Mouse (Mus musculus): Measurements from ENCODE around the gene Eif4a1.

Eif4a1 gene

GRCm38 (mm10) chr11:69672211-69672706 lies at the start of gene Eif4a1:
Gene Eif4a1 (minus strand): TSS chr11:69672423.
- TF ChIP-seq GATA4 (IDR thresholded peaks at IDR 0.05; ENCODE audit: insufficient replicate concordance, low read length): peak; percentile 30; the same call in 1 of the 2 replicates

DNA sequence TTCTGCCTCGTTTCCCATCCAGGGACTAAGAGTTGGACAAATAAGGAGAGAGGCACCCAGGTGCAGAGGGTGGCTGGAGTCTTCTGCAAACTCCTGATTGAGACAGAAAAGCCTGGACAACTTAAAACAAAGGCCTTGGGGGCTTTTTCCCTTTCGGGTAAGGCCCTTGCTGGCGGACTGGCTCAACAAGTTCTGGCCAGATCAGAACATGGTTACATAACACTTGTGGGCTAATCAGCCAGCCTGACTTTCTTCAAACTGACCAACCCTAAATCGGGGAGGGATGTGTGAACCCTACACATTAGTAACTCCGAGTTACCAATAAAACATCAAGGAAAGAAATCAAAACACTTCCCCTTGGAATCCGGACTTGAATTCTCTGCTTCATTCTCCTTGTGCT lies 48.6 kb upstream of the Eif4a1 start:
- TF ChIP-seq GATA4 (IDR thresholded peaks at IDR 0.05; ENCODE audit: insufficient replicate concordance, low read length): no peak

GRCm38 (mm10) chr11:69719423-69719822 lies 47.2 kb upstream of the Eif4a1 start:
- TF ChIP-seq GATA4 (IDR thresholded peaks at IDR 0.05; ENCODE audit: insufficient replicate concordance, low read length): no peak

- no peak for TF ChIP-seq GATA4 (IDR thresholded peaks at IDR 0.05; ENCODE audit: insufficient replicate concordance, low read length)
Observed at GRCm38 (mm10) chr11:69718661-69719060, 46.4 kb upstream of the Eif4a1 start.

- TF ChIP-seq GATA4 (IDR thresholded peaks at IDR 0.05; ENCODE audit: insufficient replicate concordance, low read length): no peak
Observed at GRCm38 (mm10) chr11:69716953-69717352, 44.7 kb upstream of the Eif4a1 start.

GRCm38 (mm10) chr11:69715929-69716328 lies 43.7 kb upstream of the Eif4a1 start:
- peak; percentile 99 for TF ChIP-seq GATA4 (IDR thresholded peaks at IDR 0.05; ENCODE audit: insufficient replicate concordance, low read length)

DNA sequence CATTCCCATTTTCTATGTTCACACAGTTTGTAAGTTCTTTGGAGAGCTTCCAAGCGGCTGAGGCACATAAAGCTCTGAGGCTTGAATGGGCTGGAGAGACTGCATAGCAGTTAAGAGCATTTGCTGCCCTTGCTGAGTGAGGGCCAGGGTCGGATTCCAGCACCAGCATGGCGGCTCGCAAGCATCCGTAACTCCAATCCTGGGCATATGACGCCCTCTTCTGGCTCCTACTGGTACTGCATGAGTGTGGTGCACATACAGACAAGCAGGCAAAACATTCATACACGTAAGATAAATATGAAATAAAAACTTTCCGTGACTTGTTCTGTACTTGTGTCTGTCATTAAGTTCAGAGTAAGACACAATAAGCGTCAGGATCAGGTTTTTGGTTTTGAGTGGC lies 43.3 kb upstream of the Eif4a1 start:
- no peak for TF ChIP-seq GATA4 (IDR thresholded peaks at IDR 0.05; ENCODE audit: insufficient replicate concordance, low read length)

DNA sequence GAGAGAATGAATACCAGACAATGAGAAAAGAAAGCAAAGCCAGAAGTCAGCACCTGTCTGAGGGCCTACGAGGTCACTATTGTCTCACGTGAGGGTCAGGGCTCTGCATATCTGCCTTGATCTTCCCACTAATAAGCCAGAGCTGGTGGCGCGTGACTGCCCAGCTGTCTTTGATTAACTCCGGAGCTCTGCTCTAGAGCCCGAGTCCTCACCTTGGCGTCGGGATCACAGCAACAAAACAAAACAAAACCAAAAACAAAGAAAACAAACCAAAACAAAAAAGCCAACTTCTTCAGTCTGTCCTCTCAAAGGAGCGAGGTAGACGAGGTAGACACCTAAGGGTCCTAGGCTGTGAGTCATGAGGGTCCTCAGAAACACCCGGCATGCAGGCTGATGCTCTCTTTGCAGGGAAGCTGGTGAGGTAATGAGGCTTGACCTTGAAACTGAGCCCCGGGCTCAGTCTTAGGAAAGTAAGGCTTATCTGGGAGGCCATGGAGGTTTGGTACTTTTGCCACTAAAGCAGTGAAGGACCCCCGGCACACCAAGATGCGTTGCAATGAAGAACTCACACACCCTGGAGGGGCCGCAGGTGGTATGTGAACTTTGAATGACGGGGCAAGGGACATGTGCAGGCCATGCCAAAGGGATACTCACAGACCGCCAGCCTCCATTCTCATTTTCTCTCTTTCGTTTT lies 42.6 kb upstream of the Eif4a1 start:
- TF ChIP-seq GATA4 (IDR thresholded peaks at IDR 0.05; ENCODE audit: insufficient replicate concordance, low read length): no peak

GRCm38 (mm10) chr11:69712954-69713672 lies 40.9 kb upstream of the Eif4a1 start:
- TF ChIP-seq GATA4 (IDR thresholded peaks at IDR 0.05; ENCODE audit: insufficient replicate concordance, low read length): no peak

DNA sequence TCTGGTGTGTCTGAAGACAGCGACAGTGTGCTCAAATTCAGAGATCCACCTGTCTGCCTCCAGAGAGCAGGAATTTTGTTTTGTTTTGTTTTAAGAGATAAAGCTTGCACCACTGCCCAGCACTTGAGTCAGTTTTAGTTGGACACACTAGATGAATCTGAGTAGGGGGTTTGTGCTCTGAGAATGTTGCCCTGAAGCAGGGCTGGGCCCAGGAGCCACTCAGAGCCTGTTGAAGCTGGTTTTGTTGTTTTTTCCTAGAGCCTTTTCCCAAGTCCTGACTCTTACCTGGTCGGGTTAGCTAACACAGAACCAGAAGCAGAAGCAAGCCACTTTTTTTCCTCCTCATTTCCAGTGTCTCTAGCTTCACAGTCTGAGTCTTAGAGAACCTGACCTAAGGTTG lies 38.9 kb upstream of the Eif4a1 start:
- no peak for TF ChIP-seq GATA4 (IDR thresholded peaks at IDR 0.05; ENCODE audit: insufficient replicate concordance, low read length)

DNA sequence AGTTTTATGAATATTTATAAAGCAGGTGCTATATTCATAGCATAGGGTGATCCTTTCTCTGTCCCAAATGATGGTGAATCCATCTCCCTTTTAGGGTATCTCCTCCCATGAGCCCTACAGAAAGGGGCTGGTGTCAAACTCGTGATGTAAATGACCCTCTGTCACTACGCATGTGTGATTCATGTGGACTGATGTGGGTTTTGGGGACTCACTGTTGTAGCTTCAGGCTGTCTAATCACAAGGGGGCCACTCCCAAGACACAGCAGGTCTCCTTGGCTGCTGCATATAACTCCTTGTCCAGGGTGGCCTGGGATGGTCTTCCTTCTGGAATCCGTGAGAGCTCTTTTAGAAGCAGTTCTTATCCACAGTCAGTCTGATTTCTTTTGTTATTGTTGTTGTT lies 38.2 kb upstream of the Eif4a1 start:
- no peak for TF ChIP-seq GATA4 (IDR thresholded peaks at IDR 0.05; ENCODE audit: insufficient replicate concordance, low read length)

DNA sequence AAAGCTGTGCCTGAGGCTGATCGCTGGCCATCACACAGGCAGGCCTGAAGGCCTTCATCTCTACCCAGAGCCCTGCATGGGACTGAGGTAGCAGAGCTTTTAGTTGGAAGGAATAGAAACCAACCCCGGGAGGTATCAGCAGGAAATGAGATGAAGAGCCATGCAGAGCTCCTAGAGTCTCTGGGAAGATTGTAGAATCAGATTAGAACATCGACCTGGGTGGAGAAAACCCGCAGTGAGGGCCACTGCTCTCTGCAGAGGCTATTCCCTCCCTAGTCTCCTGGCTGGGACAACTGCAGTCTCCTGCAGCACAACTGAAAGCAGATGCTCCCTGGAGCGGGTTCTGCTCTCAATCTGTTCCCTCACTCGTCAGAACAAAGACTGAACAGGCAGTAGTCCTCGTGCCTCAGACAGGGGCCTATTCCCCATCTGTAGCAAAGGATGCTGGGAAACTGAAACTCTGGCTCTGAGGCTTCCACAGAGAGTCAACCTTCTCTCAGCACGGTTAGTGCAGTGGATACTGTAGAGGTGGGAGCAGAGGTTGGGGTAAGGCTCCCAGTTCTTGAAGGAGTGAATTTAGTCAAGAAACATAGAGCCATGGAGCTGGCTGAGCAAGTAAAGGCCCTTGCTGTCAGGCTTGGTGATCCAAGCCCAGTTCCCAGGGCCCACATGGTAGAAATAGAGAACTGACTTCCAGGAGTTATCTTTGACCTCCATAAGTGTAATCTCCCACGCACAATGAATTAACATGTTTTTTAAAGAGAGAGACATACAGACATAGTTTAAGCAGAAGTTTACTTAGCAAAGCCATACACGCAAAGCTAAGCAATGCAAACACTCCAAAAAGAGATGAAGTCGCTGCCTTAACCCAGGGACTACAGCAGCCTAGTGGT lies 37.6 kb upstream of the Eif4a1 start:
- TF ChIP-seq GATA4 (IDR thresholded peaks at IDR 0.05; ENCODE audit: insufficient replicate concordance, low read length): no peak

DNA sequence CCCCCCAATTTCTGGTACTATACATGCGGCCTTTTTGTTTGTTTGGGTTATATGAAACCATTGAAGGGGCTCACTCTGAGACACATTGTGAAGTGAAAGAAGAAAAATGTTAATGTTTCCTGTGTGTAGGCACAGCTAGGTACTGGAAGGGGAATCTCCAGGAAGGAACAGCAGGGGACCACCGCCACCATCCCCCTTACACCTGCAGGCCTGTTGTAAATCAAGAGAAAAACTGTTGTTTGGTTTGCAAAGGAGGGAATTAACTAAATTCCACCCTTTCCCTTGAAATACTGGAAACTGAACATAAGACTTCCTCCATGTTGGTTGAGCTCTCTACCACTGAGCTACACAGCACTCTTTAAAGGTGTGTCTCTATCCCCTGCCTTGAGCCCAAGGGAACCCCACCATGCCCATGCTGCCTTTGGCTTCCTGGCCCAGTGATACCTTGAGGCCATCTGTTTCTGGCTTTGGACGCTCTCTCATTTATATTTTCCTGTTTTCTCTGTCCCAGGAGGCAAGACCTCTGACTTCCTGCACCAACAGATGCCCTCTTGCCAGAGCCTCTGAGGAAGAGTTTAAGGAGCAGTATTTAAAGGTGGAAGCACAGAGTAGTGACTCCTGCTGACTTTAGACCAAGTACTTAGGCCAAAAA lies 36.5 kb upstream of the Eif4a1 start:
- no peak for TF ChIP-seq GATA4 (IDR thresholded peaks at IDR 0.05; ENCODE audit: insufficient replicate concordance, low read length)

DNA sequence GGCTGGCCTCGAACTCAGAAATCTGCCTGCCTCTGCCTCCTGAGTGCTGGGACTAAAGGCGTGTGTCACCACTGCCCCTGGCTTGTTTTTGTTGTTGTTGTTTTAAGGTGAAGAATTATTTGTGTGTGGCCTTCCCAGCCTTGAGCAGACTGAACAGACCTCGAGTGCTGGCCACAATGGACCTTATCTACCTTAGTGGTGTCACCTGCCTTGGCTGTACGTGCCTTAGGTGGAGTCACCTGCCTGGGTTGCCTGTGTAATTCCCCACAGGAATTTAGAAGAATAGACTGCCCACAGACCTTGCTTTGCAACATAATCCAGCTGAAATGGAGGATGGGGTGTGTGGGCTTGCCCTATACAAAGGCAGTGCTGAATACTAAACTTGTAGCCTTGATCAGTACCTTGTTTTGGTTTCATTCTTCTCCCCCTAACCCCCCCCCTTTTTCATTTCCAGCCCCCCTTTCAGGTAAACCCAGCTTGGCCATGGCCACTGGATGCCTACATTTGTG lies 35.7 kb upstream of the Eif4a1 start:
- no peak for TF ChIP-seq GATA4 (IDR thresholded peaks at IDR 0.05; ENCODE audit: insufficient replicate concordance, low read length)

DNA sequence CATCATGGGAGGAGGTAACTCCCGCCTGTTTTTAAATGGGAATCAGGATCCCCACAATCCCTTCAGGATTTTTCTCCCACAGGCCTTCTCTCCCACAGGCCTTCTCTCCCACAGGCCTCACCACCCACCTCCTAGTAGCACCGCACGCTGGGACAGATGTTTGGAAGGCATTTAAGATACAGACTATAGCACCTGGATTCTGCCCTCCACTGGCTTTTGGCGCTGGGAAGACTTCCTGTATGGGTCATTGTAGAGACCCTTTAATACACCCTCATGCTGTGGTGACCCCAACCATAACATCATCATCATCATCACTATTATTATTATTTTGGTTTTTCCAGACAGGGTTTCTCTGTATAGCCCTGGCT lies 35.2 kb upstream of the Eif4a1 start:
- no peak for TF ChIP-seq GATA4 (IDR thresholded peaks at IDR 0.05; ENCODE audit: insufficient replicate concordance, low read length)
